Mouse (Mus musculus) effector memory CD4-positive, alpha-beta T cell, adult 5 months (primary cell): ENCODE measurements around the gene Grb7. TPM values are rescaled to one million over a fixed set of nuclear protein-coding genes. Genes with fewer than 3 reads are reported as not detected.

Experiments used
- polyA plus RNA-seq: library from polyadenylated mRNA; unstranded; fragments of 100-300 nt; shearing (Covaris generic); gene quantifications from one replicate; pipeline ENCODE4 v1.2.1, GENCODE M21; 2017

The Grb7 gene
- polyA plus RNA-seq = 93.1 TPM

DNA sequence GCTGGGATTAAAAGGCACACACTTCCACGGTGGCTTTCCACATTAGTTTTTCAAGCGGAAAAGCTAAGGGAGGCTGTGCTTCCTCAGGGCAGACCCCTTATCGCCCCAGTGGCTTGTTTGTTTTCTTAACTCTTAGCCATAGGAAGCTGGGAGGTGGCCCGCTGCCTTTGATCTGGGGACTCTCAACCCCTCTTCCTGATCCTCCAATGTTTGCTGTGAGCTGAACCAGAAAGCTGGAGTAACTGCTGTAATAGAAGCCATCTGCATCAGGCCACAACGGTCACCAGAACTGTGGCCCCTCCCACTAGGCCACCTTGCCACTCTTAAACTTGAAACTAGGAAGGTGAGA is at the start of gene Grb7:
Grb7 (plus strand) TSS at position 182 of the 349 bp plus-strand sequence.

GRCm38 (mm10) chr11:98400161-98400726 is 46.0 kb upstream of the Grb7 start, which contains the start of gene Pgap3:
Gene Pgap3, minus strand, starts transcription at chr11:98400490.

GRCm38 (mm10) chr11:98412273-98412796 is 33.9 kb upstream of the Grb7 start, which contains the start of gene Erbb2:
Gene Erbb2, plus strand, starts transcription at chr11:98412470.

DNA sequence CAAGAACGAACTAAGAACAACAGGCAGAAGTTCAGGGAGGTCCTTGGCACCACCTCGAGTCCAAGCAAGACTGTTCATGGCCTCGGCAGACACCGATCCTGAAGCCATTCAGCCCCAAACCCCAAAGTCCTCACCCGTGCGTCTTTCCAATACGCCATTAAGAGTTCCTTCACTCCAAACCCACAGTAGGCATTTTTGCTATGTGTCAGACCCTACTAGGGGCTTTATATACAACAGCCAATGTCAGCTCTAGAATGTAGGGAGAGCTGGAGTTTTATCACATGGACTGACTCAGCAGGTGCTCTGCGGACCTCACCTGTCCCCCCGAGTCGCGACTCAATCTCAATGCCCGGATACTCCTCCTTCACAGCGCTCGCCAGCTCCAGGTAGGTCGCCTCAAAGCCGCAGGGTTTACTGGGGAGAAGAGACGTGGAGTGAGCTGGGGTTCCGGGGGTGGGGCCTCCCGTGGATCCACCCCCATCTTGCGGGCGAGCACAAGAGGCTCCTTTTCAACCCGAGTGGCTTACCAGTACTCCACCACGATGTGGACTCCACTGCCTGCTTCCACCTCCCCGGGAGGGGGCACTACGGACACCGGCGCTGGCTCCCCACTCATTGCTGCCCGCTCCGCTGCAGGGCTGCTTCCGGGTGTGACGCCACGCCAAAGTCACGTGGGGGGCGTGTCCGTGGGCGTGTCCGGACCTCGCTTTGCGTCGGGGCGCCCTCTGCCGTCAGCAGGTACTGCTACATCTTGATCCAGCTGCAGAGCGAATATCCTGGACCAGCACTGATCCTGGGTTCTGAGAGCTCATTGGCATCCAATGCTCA is 7.6 kb upstream of the Grb7 start, which contains the start of gene Mien1:
Mien1 (minus strand) TSS at position 661 of the 828 bp plus-strand sequence.

Other genes with a start within 250 kb of the Grb7 start
- gene Cdk12, start 243.3 kb upstream of the Grb7 start, polyA plus RNA-seq = 20.0 TPM
- gene Neurod2, start 116.7 kb upstream of the Grb7 start, polyA plus RNA-seq = not detected
- not detected for gene Ppp1r1b, start 98.0 kb upstream of the Grb7 start, polyA plus RNA-seq
- gene Stard3, start 88.0 kb upstream of the Grb7 start, polyA plus RNA-seq = 44.2 TPM
- gene Tcap, start 62.6 kb upstream of the Grb7 start, polyA plus RNA-seq = not detected
- not detected for gene Pnmt, start 59.9 kb upstream of the Grb7 start, polyA plus RNA-seq
- gene Pgap3, start 45.9 kb upstream of the Grb7 start, polyA plus RNA-seq = 10.3 TPM
- 0.07 TPM for gene Erbb2, start 33.9 kb upstream of the Grb7 start, polyA plus RNA-seq
- 128 TPM for gene Mien1, start 7.4 kb upstream of the Grb7 start, polyA plus RNA-seq
- gene Ikzf3, start 99.6 kb downstream of the Grb7 start, polyA plus RNA-seq = 123 TPM
- 3.6 TPM for gene Zpbp2, start 104.7 kb downstream of the Grb7 start, polyA plus RNA-seq
- gene Ormdl3, start 141.0 kb downstream of the Grb7 start, polyA plus RNA-seq = 53.4 TPM
- gene Lrrc3c, start 151.9 kb downstream of the Grb7 start, polyA plus RNA-seq = not detected
- gene Gm12355, start 179.3 kb downstream of the Grb7 start, polyA plus RNA-seq = 1.9 TPM
- gene Gsdma3, start 180.0 kb downstream of the Grb7 start, polyA plus RNA-seq = not detected
- gene Gsdma2, start 200.4 kb downstream of the Grb7 start, polyA plus RNA-seq = not detected
- gene Gsdma, start 218.0 kb downstream of the Grb7 start, polyA plus RNA-seq = not detected
- 94.6 TPM for gene Psmd3, start 236.2 kb downstream of the Grb7 start, polyA plus RNA-seq